Mouse (Mus musculus): ENCODE results near the gene Sft2d2. TPM values are rescaled to one million over a fixed set of nuclear protein-coding genes. Genes with fewer than 3 reads are reported as not detected.

Sft2d2 gene
- total and polyA plus RNA-seq, 3 experiments: 14.1 to 19.7 (median 14.9) TPM

DNA sequence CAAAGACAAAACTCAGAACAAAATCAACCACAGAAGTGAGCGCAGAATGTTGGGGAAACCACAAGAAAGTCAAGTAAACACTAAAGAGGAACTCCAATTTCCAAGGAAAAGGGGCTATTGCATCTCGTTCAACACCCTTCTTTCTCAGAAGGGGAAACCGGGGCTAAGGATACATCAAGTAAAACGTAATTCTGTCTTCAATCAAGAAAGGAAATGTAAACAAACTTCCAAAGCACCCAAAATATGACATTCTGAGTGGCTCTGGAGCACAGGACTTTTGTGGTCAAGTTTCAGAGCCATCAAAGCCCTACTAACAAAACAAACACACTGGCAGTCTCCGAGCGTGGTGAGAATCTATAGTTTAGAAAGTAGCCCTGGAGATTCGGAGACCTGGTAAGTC, 812 bp downstream of the Sft2d2 start:
- 18% methylated on average over 7 of the region's 7 CpGs for WGBS
- H3K4me1 ChIP-seq (ENCODE audit: control insufficient read depth, insufficient read depth, low read length): peaks cover 9% of the 10 kb centered on the region
- TF ChIP-seq POLR2A (IDR thresholded peaks at IDR 0.05; ENCODE audit: insufficient read depth, low read depth, low read length) (no peak), CTCF (IDR thresholded peaks at IDR 0.05) (no peak), EP300 (IDR thresholded peaks at IDR 0.05; ENCODE audit: insufficient read depth, low read depth, low read length) (no peak)
- H3K9ac ChIP-seq (ENCODE audit: low read depth, low read length): peak overlapping the region; percentile 87
- intact Hi-C loops (cut with DNase I): no loop called here
- peaks cover 3% of the 10 kb centered on the region; the same call in 1 of the 2 replicates for H3K36me3 ChIP-seq (ENCODE audit: control insufficient read depth, insufficient read depth, low read length)
- no peaks in the 10 kb centered on the region for H3K27me3 ChIP-seq (ENCODE audit: control insufficient read depth, insufficient read depth, low read length)
- peak overlapping the region; percentile 75 for H3K27ac ChIP-seq
- no peak for DNase-seq
- peak overlapping the region; percentile 91 for H3K4me3 ChIP-seq
- H3K79me2 ChIP-seq (replicated peaks; ENCODE audit: control insufficient read depth, insufficient read depth, low read length): peaks cover 2% of the 10 kb centered on the region; the same call in 1 of the 2 replicates

DNA sequence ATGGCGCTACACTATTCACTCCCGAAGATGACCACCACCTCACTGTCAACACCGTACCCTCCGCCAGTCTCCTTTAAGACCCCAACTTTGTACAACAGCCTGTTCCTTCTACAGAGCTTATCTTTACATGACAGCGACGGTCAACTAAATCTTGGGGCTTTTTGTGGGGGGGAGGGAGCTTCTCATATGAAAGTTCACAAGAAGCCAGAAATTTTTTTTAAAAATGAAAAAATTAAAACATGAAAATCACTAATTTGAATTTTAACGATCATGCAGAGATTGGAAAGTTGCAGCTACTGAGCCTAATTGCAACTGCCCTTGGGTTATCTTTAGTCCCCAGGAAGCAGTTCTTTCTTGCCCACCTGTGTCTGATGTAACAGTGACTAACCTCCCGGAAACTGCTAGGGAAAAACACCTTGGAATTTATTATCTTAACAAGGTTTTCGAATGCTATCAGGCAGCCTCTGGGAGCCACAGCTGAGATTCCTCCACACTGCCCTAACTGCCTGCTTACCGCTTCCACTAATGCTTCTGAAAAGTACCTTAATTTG, 1.4 kb downstream of the Sft2d2 start:
- peak overlapping the region; percentile 91; the same call in 1 of the 2 replicates for H3K4me3 ChIP-seq
- H3K27me3 ChIP-seq (ENCODE audit: control insufficient read depth, insufficient read depth, low read length): no peaks in the 10 kb centered on the region
- peaks cover 2% of the 10 kb centered on the region; the same call in 1 of the 2 replicates for H3K79me2 ChIP-seq (replicated peaks; ENCODE audit: control insufficient read depth, insufficient read depth, low read length)
- DNase-seq: no peak
- H3K27ac ChIP-seq: peak overlapping the region; percentile 75
- H3K36me3 ChIP-seq (ENCODE audit: control insufficient read depth, insufficient read depth, low read length): peaks cover 3% of the 10 kb centered on the region; the same call in 1 of the 2 replicates
- no peak for TF ChIP-seq EP300 (IDR thresholded peaks at IDR 0.05; ENCODE audit: insufficient read depth, low read depth, low read length)
- TF ChIP-seq POLR2A (IDR thresholded peaks at IDR 0.05; ENCODE audit: insufficient read depth, low read depth, low read length): no peak
- TF ChIP-seq CTCF (IDR thresholded peaks at IDR 0.05): no peak
- H3K4me1 ChIP-seq (ENCODE audit: control insufficient read depth, insufficient read depth, low read length): peaks cover 9% of the 10 kb centered on the region
- 45% methylated on average over 10 of the region's 10 CpGs for WGBS
- intact Hi-C loops (cut with DNase I): no loop called here
- H3K9ac ChIP-seq (ENCODE audit: low read depth, low read length): no peak overlapping the region

DNA sequence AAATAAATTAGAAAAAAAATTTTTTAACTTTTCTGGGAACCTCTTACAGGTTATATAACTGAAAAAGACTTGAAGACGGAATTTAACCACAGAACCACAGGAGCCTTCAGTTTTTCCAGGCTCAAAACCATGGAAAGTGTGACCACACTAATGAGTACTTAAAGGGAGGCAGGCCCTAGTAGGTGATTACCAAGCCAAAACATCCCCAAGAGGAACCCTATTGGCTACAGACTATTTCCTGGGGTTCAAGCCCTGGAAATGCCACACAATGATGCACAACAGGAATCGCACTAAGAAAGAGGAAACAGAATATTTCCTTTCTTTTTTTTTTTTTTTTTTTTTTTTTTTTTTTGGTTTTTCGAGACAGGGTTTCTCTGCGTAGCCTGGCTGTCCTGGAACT, 2.1 kb downstream of the Sft2d2 start:
- Histone ChIP-seq H3K4me3 (peak overlapping the region; percentile 3; the same call in 1 of the 2 replicates), H3K4me1 (ENCODE audit: control insufficient read depth, insufficient read depth, low read length) (peaks cover 9% of the 10 kb centered on the region), H3K79me2 (replicated peaks; ENCODE audit: control insufficient read depth, insufficient read depth, low read length) (peaks cover 2% of the 10 kb centered on the region; the same call in 1 of the 2 replicates), H3K36me3 (ENCODE audit: control insufficient read depth, insufficient read depth, low read length) (peaks cover 3% of the 10 kb centered on the region; the same call in 1 of the 2 replicates), H3K27ac (peak overlapping the region; percentile 63), H3K27me3 (ENCODE audit: control insufficient read depth, insufficient read depth, low read length) (no peaks in the 10 kb centered on the region), H3K9ac (ENCODE audit: low read depth, low read length) (no peak overlapping the region)
- WGBS: 49% methylated on average over 4 of the region's 4 CpGs
- intact Hi-C loops (cut with DNase I): no loop called here
- DNase-seq: no peak
- no peak for TF ChIP-seq EP300 (IDR thresholded peaks at IDR 0.05; ENCODE audit: insufficient read depth, low read depth, low read length)
- TF ChIP-seq POLR2A (IDR thresholded peaks at IDR 0.05; ENCODE audit: insufficient read depth, low read depth, low read length): no peak
- no peak for TF ChIP-seq CTCF (IDR thresholded peaks at IDR 0.05)

GRCm38 (mm10) chr1:165191611-165192010, 2.6 kb downstream of the Sft2d2 start:
- WGBS: 15% methylated on average over 13 of the region's 13 CpGs
- H3K4me3 ChIP-seq: peak overlapping the region; percentile 3; the same call in 1 of the 2 replicates
- intact Hi-C loops (cut with DNase I): no loop called here

DNA sequence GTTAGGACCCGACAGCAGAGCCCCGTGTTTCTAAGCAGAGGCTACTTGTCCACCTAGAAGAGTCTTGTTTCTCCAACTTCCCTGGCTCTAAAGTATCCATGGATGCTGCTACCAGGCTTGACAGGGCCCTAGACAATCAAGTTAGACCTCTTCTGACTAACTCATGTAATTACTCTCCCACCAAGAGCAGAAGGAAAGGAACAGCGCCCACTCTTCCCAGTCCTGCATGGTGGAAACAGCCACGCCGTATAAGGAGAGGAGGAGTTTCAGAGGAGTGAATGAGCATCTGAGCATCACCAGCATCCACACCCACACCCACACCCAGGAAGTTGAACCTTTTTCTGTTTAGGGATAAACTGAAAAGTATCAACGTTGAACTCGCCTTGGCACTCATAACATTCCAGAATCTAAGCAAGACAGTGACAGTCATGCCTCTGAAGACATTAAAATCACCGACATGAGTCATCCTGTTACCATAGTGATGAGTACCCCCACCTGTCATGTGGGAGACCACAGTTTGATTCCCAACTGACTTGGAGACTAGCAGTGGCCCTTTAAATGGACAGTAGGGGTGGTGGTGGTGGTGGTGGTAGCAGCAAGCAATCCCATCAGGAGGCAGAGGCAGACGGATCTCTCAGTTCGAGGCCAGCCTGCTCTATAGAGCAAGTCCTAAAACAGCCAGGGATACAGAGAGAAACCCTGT, 3.5 kb downstream of the Sft2d2 start:
- H3K36me3 ChIP-seq (ENCODE audit: control insufficient read depth, insufficient read depth, low read length): peaks cover 3% of the 10 kb centered on the region; the same call in 1 of the 2 replicates
- 88% methylated on average over 10 of the region's 10 CpGs for WGBS
- no peaks in the 10 kb centered on the region for H3K27me3 ChIP-seq (ENCODE audit: control insufficient read depth, insufficient read depth, low read length)
- H3K4me3 ChIP-seq: no peak overlapping the region
- H3K9ac ChIP-seq (ENCODE audit: low read depth, low read length): no peak overlapping the region
- no peak for DNase-seq
- no peak for TF ChIP-seq POLR2A (IDR thresholded peaks at IDR 0.05; ENCODE audit: insufficient read depth, low read depth, low read length)
- TF ChIP-seq EP300 (IDR thresholded peaks at IDR 0.05; ENCODE audit: insufficient read depth, low read depth, low read length): no peak
- TF ChIP-seq CTCF (IDR thresholded peaks at IDR 0.05): no peak
- intact Hi-C loops (cut with DNase I): no loop called here
- H3K27ac ChIP-seq: no peak overlapping the region; the same call in 1 of the 2 replicates
- H3K79me2 ChIP-seq (replicated peaks; ENCODE audit: control insufficient read depth, insufficient read depth, low read length): peaks cover 2% of the 10 kb centered on the region; the same call in 1 of the 2 replicates
- H3K4me1 ChIP-seq (ENCODE audit: control insufficient read depth, insufficient read depth, low read length): peaks cover 9% of the 10 kb centered on the region

More at GRCm38 (mm10) chr1:165191611-165192010, 2.6 kb downstream of the Sft2d2 start:
- Histone ChIP-seq H3K79me2 (replicated peaks; ENCODE audit: control insufficient read depth, insufficient read depth, low read length) (peaks cover 2% of the 10 kb centered on the region; the same call in 1 of the 2 replicates), H3K4me1 (ENCODE audit: control insufficient read depth, insufficient read depth, low read length) (peaks cover 9% of the 10 kb centered on the region), H3K27ac (peak overlapping the region; percentile 63), H3K27me3 (ENCODE audit: control insufficient read depth, insufficient read depth, low read length) (no peaks in the 10 kb centered on the region), H3K36me3 (ENCODE audit: control insufficient read depth, insufficient read depth, low read length) (peaks cover 3% of the 10 kb centered on the region; the same call in 1 of the 2 replicates), H3K9ac (ENCODE audit: low read depth, low read length) (peak overlapping the region; percentile 51)
- TF ChIP-seq CTCF (IDR thresholded peaks at IDR 0.05): no peak
- TF ChIP-seq EP300 (IDR thresholded peaks at IDR 0.05; ENCODE audit: insufficient read depth, low read depth, low read length): no peak
- TF ChIP-seq POLR2A (IDR thresholded peaks at IDR 0.05; ENCODE audit: insufficient read depth, low read depth, low read length): no peak
- no peak for DNase-seq

Data from heart, adult 2 months (tissue).